Mouse (Mus musculus) neural tube, embryonic 11.5 days (tissue): Measurements from ENCODE around the gene Macrod2. TPM values are rescaled to one million over a fixed set of nuclear protein-coding genes. Genes with fewer than 3 reads are reported as not detected.

Experiments
- ATAC-seq: fragments of 200-750 bp; cut with Nextera tagmentation; 2 replicates; pipeline ENCODE4 v1.8.0; 2017; ENCODE audit warnings: moderate number of reproducible peaks, mild to moderate bottlenecking, moderate TSS enrichment, moderate library complexity; ENCODE audit not compliant: insufficient read depth, low FRiP score, low TSS enrichment
- DNase-seq: peaks from one replicate; pipeline ENCODE4 v3.0.0-alpha.2; 2015; ENCODE audit warnings: low spot score
- H3K27ac ChIP-seq: fragments of 300-500 bp; sonication (generic); 2 replicates; pipeline ENCODE4 v1.5.1; 2014; ENCODE audit warnings: low read depth, mild to moderate bottlenecking, low read length
- H3K27me3 ChIP-seq: fragments of 300-500 bp; sonication (generic); 2 replicates; pipeline ENCODE4 v1.6.1; 2014; ENCODE audit warnings: mild to moderate bottlenecking, low read length, mixed read lengths; ENCODE audit not compliant: control insufficient read depth, insufficient read depth
- H3K36me3 ChIP-seq: fragments of 300-500 bp; sonication (generic); 2 replicates; pipeline ENCODE4 v1.6.1; 2014; ENCODE audit warnings: mild to moderate bottlenecking, low read length, moderate library complexity, mixed read lengths; ENCODE audit not compliant: control insufficient read depth, insufficient read depth
- H3K4me1 ChIP-seq: fragments of 300-500 bp; sonication (generic); 2 replicates; pipeline ENCODE4 v1.6.1; 2014; ENCODE audit warnings: low read length, mixed read lengths; ENCODE audit not compliant: control insufficient read depth, insufficient read depth
- H3K4me2 ChIP-seq: fragments of 300-500 bp; sonication (generic); 2 replicates; pipeline ENCODE4 v1.6.1; 2014; ENCODE audit warnings: low read depth, mild to moderate bottlenecking, moderate library complexity
- H3K4me3 ChIP-seq: fragments of 300-500 bp; sonication (generic); 2 replicates; pipeline ENCODE4 v1.5.1; 2014; ENCODE audit warnings: low read depth, low read length
- H3K9ac ChIP-seq: fragments of 300-500 bp; sonication (generic); 2 replicates; pipeline ENCODE4 v1.6.1; 2014; ENCODE audit warnings: mild to moderate bottlenecking, low read length
- H3K9me3 ChIP-seq: fragments of 300-500 bp; sonication (generic); 2 replicates; pipeline ENCODE4 v1.6.1; 2016; ENCODE audit warnings: low read length; ENCODE audit not compliant: control insufficient read depth
- WGBS: fragments of 180-500 bp; shearing (Covaris S2); extraction: QIAGEN DNeasy Blood & Tissue Kit; methylation state at CpG from one replicate; pipeline ENCODE4 v1.1.7; 2014; 5-methylcytosine and 5-hydroxymethylcytosine counted together
- polyA plus RNA-seq: library from polyadenylated mRNA; unstranded; fragments of >200 nt; fragmentation: Nextera tagmentation; extraction: Ambion mirVana; gene quantifications from 2 replicates; pipeline ENCODE4 v1.2.1, GENCODE M21; 2014

Gene Macrod2
- polyA plus RNA-seq, 1 experiment from 2014 or later = 46.0 TPM

- H3K9me3 ChIP-seq = no peaks in the 10 kb centered on the region
- no peaks in the 10 kb centered on the region for H3K36me3 ChIP-seq
- H3K4me3 ChIP-seq = no peak overlapping the region
- no peaks in the 10 kb centered on the region for H3K4me1 ChIP-seq
- no peaks in the 10 kb centered on the region for H3K27me3 ChIP-seq
- WGBS = 88% methylated on average over 7 of the region's 7 CpGs
- H3K27ac ChIP-seq = no peak overlapping the region
- no peak overlapping the region for H3K4me2 ChIP-seq
- ATAC-seq (no peak), DNase-seq (no peak)
- no peak overlapping the region for H3K9ac ChIP-seq
Measured at GRCm38 (mm10) chr2:141286110-141286747, 891.1 kb downstream of the Macrod2 start.

DNA sequence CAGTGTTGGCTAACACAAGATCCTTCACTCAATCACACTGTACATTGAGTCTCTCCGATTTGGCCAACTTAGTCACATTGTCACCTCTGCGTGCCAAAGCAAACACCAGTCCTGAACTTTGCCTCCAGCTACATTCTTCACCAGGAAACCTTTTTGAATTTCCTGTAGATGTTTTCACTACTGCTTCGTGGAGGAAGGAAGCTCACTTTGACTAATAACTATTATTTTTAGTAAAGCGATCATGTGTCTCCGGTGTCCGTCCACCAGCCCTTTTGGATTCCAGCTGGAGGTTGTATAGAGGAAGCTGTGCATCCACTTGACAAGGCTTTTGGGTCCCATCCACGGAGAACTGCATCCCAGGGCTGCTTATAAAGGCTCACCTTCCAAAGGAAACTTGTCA is 893.4 kb downstream of the Macrod2 start:
- Histone ChIP-seq H3K27me3 (no peaks in the 10 kb centered on the region), H3K9ac (no peak overlapping the region), H3K4me1 (no peaks in the 10 kb centered on the region), H3K4me2 (no peak overlapping the region), H3K36me3 (no peaks in the 10 kb centered on the region), H3K27ac (no peak overlapping the region), H3K9me3 (no peaks in the 10 kb centered on the region), H3K4me3 (no peak overlapping the region)
- DNase-seq (peak; percentile 23), ATAC-seq (no peak)
- WGBS = 57% methylated on average over 7 of the region's 7 CpGs

GRCm38 (mm10) chr2:141289059-141289713 is 894.1 kb downstream of the Macrod2 start:
- no peak for ATAC-seq
- Histone ChIP-seq H3K4me3 (no peak overlapping the region), H3K27me3 (no peaks in the 10 kb centered on the region), H3K36me3 (no peaks in the 10 kb centered on the region), H3K4me1 (no peaks in the 10 kb centered on the region), H3K27ac (no peak overlapping the region), H3K9ac (no peak overlapping the region), H3K9me3 (no peaks in the 10 kb centered on the region), H3K4me2 (no peak overlapping the region)
- WGBS = 48% methylated on average over 2 of the region's 2 CpGs
- DNase-seq = no peak

DNA sequence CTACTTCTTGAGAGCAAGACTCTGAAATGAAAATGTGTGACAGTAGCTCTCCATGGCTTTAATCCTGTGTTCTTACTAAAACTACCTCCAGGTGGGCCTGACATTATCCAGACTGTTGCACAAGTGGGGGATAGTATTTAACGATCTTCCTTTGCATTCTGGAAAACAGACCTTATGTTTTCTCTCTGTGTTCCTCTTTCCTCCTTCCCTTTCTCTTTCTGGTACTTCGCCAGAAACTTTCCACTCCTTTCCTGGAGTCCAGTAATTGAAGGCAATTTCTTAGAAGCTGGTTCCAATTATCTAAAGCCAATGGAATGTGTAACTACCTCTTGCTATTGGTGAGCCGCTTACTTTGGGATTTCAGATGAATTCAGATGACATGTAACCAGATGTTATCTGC is 897.7 kb downstream of the Macrod2 start:
- DNase-seq (no peak), ATAC-seq (no peak)
- Histone ChIP-seq H3K36me3 (no peaks in the 10 kb centered on the region), H3K4me1 (no peaks in the 10 kb centered on the region), H3K27ac (no peak overlapping the region), H3K27me3 (no peaks in the 10 kb centered on the region), H3K4me3 (no peak overlapping the region), H3K9ac (no peak overlapping the region), H3K9me3 (no peaks in the 10 kb centered on the region), H3K4me2 (no peak overlapping the region)
- 63% methylated on average over 3 of the region's 3 CpGs for WGBS

- H3K27me3 ChIP-seq = no peaks in the 10 kb centered on the region
- 83% methylated on average over 6 of the region's 6 CpGs for WGBS
- H3K9me3 ChIP-seq = no peaks in the 10 kb centered on the region
- no peak overlapping the region for H3K27ac ChIP-seq
- H3K36me3 ChIP-seq = no peaks in the 10 kb centered on the region
- no peak for DNase-seq
- H3K4me3 ChIP-seq = no peak overlapping the region
- H3K4me2 ChIP-seq = no peak overlapping the region
- no peak for ATAC-seq
- no peaks in the 10 kb centered on the region for H3K4me1 ChIP-seq
- H3K9ac ChIP-seq = no peak overlapping the region
Measured at GRCm38 (mm10) chr2:141299168-141299567, 904.1 kb downstream of the Macrod2 start.

DNA sequence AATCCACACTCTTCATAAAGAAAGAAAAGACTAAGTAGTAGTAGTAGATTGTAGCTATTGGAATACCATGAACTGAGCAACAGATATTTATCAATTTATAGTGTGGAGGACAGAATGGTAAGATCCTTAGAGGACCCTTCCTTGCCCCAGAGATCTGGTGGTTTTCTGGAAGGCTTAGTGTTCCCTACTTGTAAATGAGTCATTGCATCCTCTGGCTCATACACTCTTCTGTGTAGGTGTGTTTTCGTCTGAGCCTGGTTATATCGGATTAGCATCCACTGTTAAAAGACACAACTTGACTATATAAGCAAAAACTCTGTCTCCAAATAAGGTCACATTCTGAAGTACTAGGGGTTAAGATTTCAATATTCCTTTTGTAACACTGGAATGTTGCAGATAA is 905.9 kb downstream of the Macrod2 start:
- no peaks in the 10 kb centered on the region for H3K4me1 ChIP-seq
- no peak overlapping the region for H3K4me3 ChIP-seq
- H3K27me3 ChIP-seq = no peaks in the 10 kb centered on the region
- H3K27ac ChIP-seq = no peak overlapping the region
- no peaks in the 10 kb centered on the region for H3K9me3 ChIP-seq
- no peaks in the 10 kb centered on the region for H3K36me3 ChIP-seq
- H3K4me2 ChIP-seq = no peak overlapping the region
- no peak for ATAC-seq
- no peak for DNase-seq
- WGBS = 91% methylated on average over 2 of the region's 2 CpGs
- H3K9ac ChIP-seq = no peak overlapping the region

GRCm38 (mm10) chr2:141308406-141308805 is 913.3 kb downstream of the Macrod2 start:
- H3K4me3 ChIP-seq = no peak overlapping the region
- no peak overlapping the region for H3K27ac ChIP-seq
- no peak for ATAC-seq
- no peaks in the 10 kb centered on the region for H3K4me1 ChIP-seq
- 82% methylated on average over 3 of the region's 3 CpGs for WGBS
- no peak for DNase-seq
- H3K4me2 ChIP-seq = no peak overlapping the region
- H3K9me3 ChIP-seq = no peaks in the 10 kb centered on the region
- H3K9ac ChIP-seq = no peak overlapping the region
- no peaks in the 10 kb centered on the region for H3K27me3 ChIP-seq
- no peaks in the 10 kb centered on the region for H3K36me3 ChIP-seq

DNA sequence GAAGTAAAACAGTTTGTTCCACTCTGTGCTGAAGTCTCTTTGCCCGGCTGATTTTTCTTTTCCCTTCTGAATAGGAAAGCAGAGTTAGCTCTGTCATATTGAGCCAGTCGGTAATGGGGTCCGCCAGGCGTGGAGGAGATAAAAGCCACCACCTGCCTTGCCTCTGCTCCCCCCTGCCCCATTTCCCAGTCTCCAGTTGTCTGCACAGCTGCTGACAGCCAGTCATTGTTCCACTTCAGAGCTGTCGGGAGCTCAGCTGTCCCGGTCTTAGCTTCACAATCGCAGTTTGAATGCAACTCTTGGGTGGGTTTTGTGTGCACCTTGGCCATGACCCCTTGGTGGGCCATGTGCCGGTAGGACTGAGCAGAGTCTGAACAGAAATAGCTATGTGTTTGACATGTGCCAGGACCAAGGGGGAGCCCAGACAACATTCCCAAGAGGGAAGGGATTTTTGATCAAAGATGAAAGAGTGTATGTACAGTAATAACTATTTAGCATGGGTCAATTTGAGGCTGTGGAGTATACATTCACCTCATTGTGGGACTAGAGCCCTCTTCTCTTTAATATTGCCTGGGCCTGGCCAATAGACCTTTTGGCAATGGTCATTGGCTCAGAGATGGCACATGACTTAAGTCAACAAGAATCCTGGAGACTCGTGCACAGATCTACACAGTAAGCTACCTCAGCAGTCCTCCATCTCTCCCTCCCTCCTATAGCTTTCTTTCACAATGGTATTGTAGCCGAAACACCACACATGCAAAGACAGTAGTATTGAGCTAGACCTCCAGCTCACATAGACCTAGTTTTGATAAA is 917.2 kb downstream of the Macrod2 start:
- Histone ChIP-seq H3K4me3 (no peak overlapping the region), H3K9me3 (no peaks in the 10 kb centered on the region), H3K4me1 (no peaks in the 10 kb centered on the region), H3K4me2 (no peak overlapping the region), H3K27ac (no peak overlapping the region), H3K27me3 (no peaks in the 10 kb centered on the region), H3K9ac (no peak overlapping the region), H3K36me3 (no peaks in the 10 kb centered on the region)
- peak; percentile 60 for DNase-seq
- peak; percentile 85 for ATAC-seq
- 41% methylated on average over 10 of the region's 10 CpGs for WGBS
